Mouse (Mus musculus) left cerebral cortex, adult 11 months (tissue): Measurements from ENCODE around the gene Cdkn1a.
"Not testable (repeated sequence)": the region's sequence is repeated elsewhere in the genome, so short reads cannot be mapped to it uniquely, and the experiment has no call there.

ENCODE experiments used
- DNase-seq: peaks from one replicate; pipeline ENCODE4 v3.0.0; 2022; ENCODE audit warnings: low spot score

Gene Cdkn1a

DNA sequence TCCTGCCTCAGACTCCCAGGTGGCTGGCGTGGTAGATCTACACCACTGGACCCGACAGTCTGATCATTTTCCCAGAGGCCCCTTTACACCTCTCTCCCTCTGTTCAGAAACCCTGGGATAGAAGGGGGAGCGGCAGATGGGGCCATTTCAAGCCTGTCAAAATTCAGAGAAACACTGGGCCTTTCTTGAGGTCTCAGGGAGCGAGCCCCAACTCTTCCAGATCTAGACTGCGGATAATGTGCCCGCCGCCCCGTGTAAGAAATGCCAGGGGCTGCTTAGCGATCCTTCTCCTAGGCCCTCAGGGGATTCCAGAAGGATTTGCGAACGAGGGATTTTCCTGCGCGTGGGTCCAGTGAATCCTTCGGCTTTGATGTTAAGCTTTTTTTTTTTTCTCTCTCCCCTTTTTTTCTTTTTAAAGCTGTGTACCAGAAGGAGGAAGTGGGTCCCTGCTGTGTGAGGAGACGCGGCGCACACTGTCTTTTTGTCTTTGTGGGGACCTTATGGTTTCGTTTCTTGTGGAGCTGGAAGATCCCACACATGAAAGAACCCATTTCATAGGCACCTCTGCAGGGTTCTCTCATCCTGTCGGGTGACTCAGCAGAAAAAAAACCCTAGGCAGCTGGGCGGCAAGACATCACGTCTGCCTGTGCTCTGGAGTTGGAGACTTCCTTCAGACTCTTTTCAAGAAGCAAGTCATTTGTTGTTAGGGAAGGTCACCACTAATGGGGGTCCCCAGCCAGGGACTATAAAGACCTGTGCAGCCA lies 9.0 kb upstream of the Cdkn1a start:
- DNase-seq = no peak

GRCm38 (mm10) chr17:29083586-29083985 lies 7.2 kb upstream of the Cdkn1a start:
- DNase-seq = no peak

- DNase-seq = no peak
Observed at GRCm38 (mm10) chr17:29084656-29085055, 6.1 kb upstream of the Cdkn1a start.

- no peak for DNase-seq
Observed at GRCm38 (mm10) chr17:29085266-29085665, 5.5 kb upstream of the Cdkn1a start.

- no peak for DNase-seq
Observed at GRCm38 (mm10) chr17:29086916-29087315, 3.9 kb upstream of the Cdkn1a start.

GRCm38 (mm10) chr17:29091348-29091944 lies 670 bp downstream of the Cdkn1a start:
- no peak for DNase-seq

GRCm38 (mm10) chr17:29092497-29092896 lies 1.7 kb downstream of the Cdkn1a start:
- DNase-seq = no peak

- peak; percentile 70 for DNase-seq
Observed at GRCm38 (mm10) chr17:29093110-29093952, 2.6 kb downstream of the Cdkn1a start.

- DNase-seq = no peak
Observed at GRCm38 (mm10) chr17:29093961-29094309, 3.2 kb downstream of the Cdkn1a start.

- no peak for DNase-seq
Observed at GRCm38 (mm10) chr17:29094310-29095181, 3.8 kb downstream of the Cdkn1a start.

GRCm38 (mm10) chr17:29095201-29095733 lies 4.5 kb downstream of the Cdkn1a start:
- DNase-seq = peak; percentile 93

GRCm38 (mm10) chr17:29096245-29096644 lies 5.5 kb downstream of the Cdkn1a start:
- DNase-seq = no peak

GRCm38 (mm10) chr17:29096851-29097561 lies 6.2 kb downstream of the Cdkn1a start:
- no peak for DNase-seq

DNA sequence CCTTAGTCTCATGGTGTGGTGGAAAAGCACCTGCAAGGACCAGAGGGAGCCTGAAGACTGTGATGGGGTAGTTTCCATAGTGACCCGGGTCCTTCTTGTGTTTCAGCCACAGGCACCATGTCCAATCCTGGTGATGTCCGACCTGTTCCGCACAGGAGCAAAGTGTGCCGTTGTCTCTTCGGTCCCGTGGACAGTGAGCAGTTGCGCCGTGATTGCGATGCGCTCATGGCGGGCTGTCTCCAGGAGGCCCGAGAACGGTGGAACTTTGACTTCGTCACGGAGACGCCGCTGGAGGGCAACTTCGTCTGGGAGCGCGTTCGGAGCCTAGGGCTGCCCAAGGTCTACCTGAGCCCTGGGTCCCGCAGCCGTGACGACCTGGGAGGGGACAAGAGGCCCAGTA lies 7.5 kb downstream of the Cdkn1a start:
- DNase-seq = no peak

- DNase-seq = no peak
Observed at GRCm38 (mm10) chr17:29099076-29099475, 8.3 kb downstream of the Cdkn1a start.

DNA sequence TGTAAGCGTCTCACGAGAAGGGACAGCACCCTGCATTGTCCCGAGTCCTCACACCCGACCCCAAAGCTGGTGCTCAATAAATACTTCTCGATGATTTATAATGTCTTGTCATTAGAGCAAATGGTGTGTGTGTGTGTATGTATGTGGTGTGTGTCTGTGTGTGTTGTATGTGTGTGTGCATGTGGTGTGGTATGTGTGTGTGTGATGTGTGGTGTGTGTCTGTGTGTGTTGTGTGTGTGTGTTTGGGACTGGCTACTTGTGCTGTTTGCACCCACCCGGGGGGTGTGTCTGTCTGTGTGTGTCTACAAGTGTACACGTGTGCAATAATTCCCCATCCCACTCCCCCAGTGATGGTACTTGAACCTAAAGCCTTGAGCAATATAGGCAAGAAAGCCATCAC lies 9.9 kb downstream of the Cdkn1a start:
- no peak for DNase-seq

- DNase-seq = not testable (repeated sequence)
Observed at GRCm38 (mm10) chr17:29110356-29110755, 19.6 kb downstream of the Cdkn1a start.

GRCm38 (mm10) chr17:29111332-29111731 lies 20.6 kb downstream of the Cdkn1a start:
- no peak for DNase-seq

- DNase-seq = no peak
Observed at GRCm38 (mm10) chr17:29113591-29114352, 23.0 kb downstream of the Cdkn1a start, which contains the start of gene Rab44. Gene Rab44 (plus strand): TSS chr17:29114145.

DNA sequence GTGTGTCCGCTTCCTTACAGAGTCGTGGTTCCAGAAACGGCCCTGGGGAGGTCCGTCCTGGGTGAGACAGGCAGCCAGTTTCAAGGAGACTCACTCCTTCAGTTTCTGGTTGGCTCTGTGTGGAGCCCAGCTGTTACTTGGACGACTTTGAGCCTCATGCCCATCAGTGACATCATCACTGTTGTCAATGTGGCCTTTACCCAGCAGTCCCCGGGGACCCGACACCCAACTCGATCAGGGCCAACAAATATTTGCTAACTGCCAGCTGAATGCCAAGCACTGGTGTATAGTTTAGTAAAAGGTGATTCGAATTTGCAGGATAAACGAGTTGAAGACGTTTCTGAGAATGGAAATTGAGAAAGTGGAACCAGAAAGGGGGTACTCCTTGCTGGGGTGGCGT lies 25.2 kb downstream of the Cdkn1a start:
- no peak for DNase-seq
